Mouse (Mus musculus): ENCODE results near the gene Stub1.

GRCm38 (mm10) chr17:25796211-25796771, 36.9 kb downstream of the Stub1 start:
- TF ChIP-seq CTCF (IDR thresholded peaks at IDR 0.05; ENCODE audit: low read depth) = no peak
- TF ChIP-seq EP300 (IDR thresholded peaks at IDR 0.05; ENCODE audit: low read depth) = no peak
